Comparison of ENCODE assay signal across 13 mouse cellular contexts in genomic region chr4:126132636-126133264, GRCm38 (mm10). TPM values are rescaled to one million over a fixed set of nuclear protein-coding genes. Genes with fewer than 3 reads are reported as not detected.
DNase-seq lines count a peak whose midpoint lies in the region; ATAC-seq and TF ChIP-seq lines count a peak whose summit lies in the region.
"Had no signal": no experiment of that assay in that cellular context is flagged by ENCODE, and none has a peak within 500 bp of the region (broad histone marks: within the 10 kb centered on the region; RNA-seq: fewer than 3 reads in every experiment).

No protein-coding gene starts in this region.

- WGBS in forebrain, embryonic 10.5 days = 79% methylated on average over 6 of the region's 6 CpGs
- 79% methylated on average over 6 of the region's 6 CpGs for WGBS in forebrain, embryonic 16.5 days
- WGBS in liver, adult 2 months = 88% methylated on average over 6 of the region's 6 CpGs
- 85% methylated on average over 6 of the region's 6 CpGs for WGBS in liver, embryonic 11.5 days
- WGBS in limb, embryonic 10.5 days = 78% methylated on average over 6 of the region's 6 CpGs
- 38% methylated on average over 6 of the region's 6 CpGs for WGBS in olfactory bulb, adult 2 months

- H3K27me3 ChIP-seq in forebrain, embryonic 10.5 days (ENCODE audit: poor library complexity, severe bottlenecking) = no peaks in the 10 kb centered on the region
- no peaks in the 10 kb centered on the region for H3K27me3 ChIP-seq in forebrain, embryonic 16.5 days (replicated peaks; ENCODE audit: control insufficient read depth, insufficient read depth, low read length)
- H3K27me3 ChIP-seq in liver, adult 2 months (ENCODE audit: control insufficient read depth, insufficient read depth, low read length) = no peaks in the 10 kb centered on the region
- H3K27me3 ChIP-seq in liver, embryonic 11.5 days (replicated peaks; ENCODE audit: control insufficient read depth, insufficient read depth, low read length) = no peaks in the 10 kb centered on the region
- H3K27me3 ChIP-seq in limb, embryonic 10.5 days (ENCODE audit: low read depth, poor library complexity, severe bottlenecking) = no peaks in the 10 kb centered on the region

- peak overlapping the region; percentile 25 for H3K27ac ChIP-seq in forebrain, embryonic 10.5 days
- H3K27ac ChIP-seq in forebrain, embryonic 16.5 days (ENCODE audit: low read length) = no peak overlapping the region
- peak overlapping the region; percentile 78 for H3K27ac ChIP-seq in liver, adult 2 months (replicated peaks; ENCODE audit: insufficient read depth, low read depth, low read length)
- no peak overlapping the region for H3K27ac ChIP-seq in liver, embryonic 11.5 days (ENCODE audit: low read depth, low read length)
- H3K27ac ChIP-seq in limb, embryonic 10.5 days = peak overlapping the region; percentile 70; the same call in 1 of the 2 replicates
- peak overlapping the region; percentile 70 for H3K27ac ChIP-seq in olfactory bulb, adult 2 months (ENCODE audit: insufficient read depth, low read depth, low read length)
- no peak overlapping the region; the same call in 1 of the 2 replicates for H3K27ac ChIP-seq in left cerebral cortex, adult 2 months

- no peaks in the 10 kb centered on the region for H3K79me2 ChIP-seq in liver, adult 2 months (ENCODE audit: control insufficient read depth, insufficient read depth, low read length)

- H3K4me2 ChIP-seq in forebrain, embryonic 16.5 days (ENCODE audit: low read length) = no peak overlapping the region
- no peak overlapping the region for H3K4me2 ChIP-seq in liver, embryonic 11.5 days
- H3K4me2 ChIP-seq: midbrain, embryonic 11.5 days had no signal

- ATAC-seq in forebrain, embryonic 16.5 days = no peak
- ATAC-seq in liver, embryonic 11.5 days (replicated peaks; ENCODE audit: low FRiP score) = no peak

- TF ChIP-seq CTCF in liver, adult 2 months (IDR thresholded peaks at IDR 0.05; ENCODE audit: low read depth, low read length) = no peak
- no peak for TF ChIP-seq CTCF in olfactory bulb, adult 2 months (IDR thresholded peaks at IDR 0.05; ENCODE audit: insufficient read depth, low read depth, low read length)
- no peak for TF ChIP-seq CTCF in left cerebral cortex, adult 2 months (IDR thresholded peaks at IDR 0.05)

- TF ChIP-seq POLR2A in liver, adult 2 months (IDR thresholded peaks at IDR 0.05; ENCODE audit: extremely low read depth, insufficient read depth, low read length) = no peak
- TF ChIP-seq POLR2A in olfactory bulb, adult 2 months (IDR thresholded peaks at IDR 0.05; ENCODE audit: insufficient read depth, low read depth, low read length) = no peak

- intact Hi-C loops in left cerebral cortex, adult 2 months (cut with DNase I) = no loop called here

- H3K9ac ChIP-seq in forebrain, embryonic 16.5 days (replicated peaks; ENCODE audit: low read depth, low read length) = no peak overlapping the region
- H3K9ac ChIP-seq in liver, adult 2 months (ENCODE audit: low read depth, low read length) = no peak overlapping the region
- no peak overlapping the region for H3K9ac ChIP-seq in liver, embryonic 11.5 days (ENCODE audit: low read depth, low read length)

- DNase-seq in forebrain, embryonic 10.5 days (ENCODE audit: extremely low spot score, low spot score) = no peak
- DNase-seq in liver, adult 2 months (ENCODE audit: extremely low read depth, low read depth, low spot score) = no peak
- DNase-seq in liver, embryonic 11.5 days (ENCODE audit: low spot score) = no peak
- DNase-seq in limb, embryonic 10.5 days (ENCODE audit: low spot score) = no peak
- no peak for DNase-seq in left cerebral cortex, adult 2 months (ENCODE audit: extremely low spot score in 1 of 2, low spot score in 2 of 2)
- DNase-seq in layer of hippocampus, adult 9-11 months = no peak
- DNase-seq: cerebellum, adult 11 months; kidney, postnatal 36 days; retina, postnatal 1 day; thymus, postnatal 25 days had no signal

- H3K9me3 ChIP-seq in forebrain, embryonic 10.5 days = no peaks in the 10 kb centered on the region
- no peaks in the 10 kb centered on the region for H3K9me3 ChIP-seq in forebrain, embryonic 16.5 days (ENCODE audit: control insufficient read depth, low read length)
- H3K9me3 ChIP-seq in liver, embryonic 11.5 days (ENCODE audit: control insufficient read depth, low read length) = no peaks in the 10 kb centered on the region
- H3K9me3 ChIP-seq in limb, embryonic 10.5 days (replicated peaks) = no peaks in the 10 kb centered on the region

- H3K4me3 ChIP-seq in forebrain, embryonic 10.5 days = no peak overlapping the region
- H3K4me3 ChIP-seq in forebrain, embryonic 16.5 days (replicated peaks; ENCODE audit: low read length) = no peak overlapping the region
- no peak overlapping the region for H3K4me3 ChIP-seq in liver, adult 2 months (ENCODE audit: insufficient read depth, low read depth, low read length)
- H3K4me3 ChIP-seq in liver, embryonic 11.5 days (ENCODE audit: low read depth, low read length) = no peak overlapping the region
- H3K4me3 ChIP-seq in limb, embryonic 10.5 days = no peak overlapping the region
- H3K4me3 ChIP-seq in olfactory bulb, adult 2 months (ENCODE audit: insufficient read depth, low read depth, low read length) = no peak overlapping the region
- no peak overlapping the region for H3K4me3 ChIP-seq in left cerebral cortex, adult 2 months

- peaks cover 88% of the 10 kb centered on the region for H3K36me3 ChIP-seq in forebrain, embryonic 10.5 days (replicated peaks)
- H3K36me3 ChIP-seq in forebrain, embryonic 16.5 days (ENCODE audit: control insufficient read depth, insufficient read depth) = peaks cover 9% of the 10 kb centered on the region
- peaks cover 44% of the 10 kb centered on the region for H3K36me3 ChIP-seq in liver, adult 2 months (ENCODE audit: control insufficient read depth, insufficient read depth, low read length)
- peaks cover 6% of the 10 kb centered on the region for H3K36me3 ChIP-seq in liver, embryonic 11.5 days (ENCODE audit: control insufficient read depth, insufficient read depth, low read length)
- H3K36me3 ChIP-seq in limb, embryonic 10.5 days = peaks cover 81% of the 10 kb centered on the region

- peaks cover 36% of the 10 kb centered on the region for H3K4me1 ChIP-seq in forebrain, embryonic 10.5 days
- H3K4me1 ChIP-seq in forebrain, embryonic 16.5 days (replicated peaks; ENCODE audit: control insufficient read depth, insufficient read depth, low read length) = peaks cover 7% of the 10 kb centered on the region; the same call in 1 of the 2 replicates
- peaks cover 4% of the 10 kb centered on the region; the same call in 1 of the 2 replicates for H3K4me1 ChIP-seq in liver, adult 2 months (ENCODE audit: control insufficient read depth, insufficient read depth, low read length)
- peaks cover 5% of the 10 kb centered on the region; the same call in 1 of the 2 replicates for H3K4me1 ChIP-seq in liver, embryonic 11.5 days (replicated peaks; ENCODE audit: control insufficient read depth, insufficient read depth, low read length)
- peaks cover 42% of the 10 kb centered on the region for H3K4me1 ChIP-seq in limb, embryonic 10.5 days
- H3K4me1 ChIP-seq in olfactory bulb, adult 2 months (ENCODE audit: control insufficient read depth, insufficient read depth, low read length) = peaks cover 62% of the 10 kb centered on the region

RNA-seq across cellular contexts. Expression of gene Eva1b, which starts 14.8 kb away (rescaled TPM):
- polyA plus RNA-seq in forebrain, embryonic 10.5 days (2016; fragmentation: Nextera tagmentation; extraction: Ambion mirVana) = 19.1 and 20.7 TPM in 2 replicates
- polyA plus RNA-seq in forebrain, embryonic 16.5 days (2015; fragmentation: Nextera tagmentation; extraction: Ambion mirVana) = 10.1 and 10.2 TPM in 2 replicates
- total RNA-seq in liver, adult 2 months (2014; rRNA removed) = 8.0 and 9.5 TPM in 2 replicates
- polyA plus RNA-seq in liver, adult 2 months (2012; rRNA removed) = 15.8 and 18.1 TPM in 2 replicates
- 25.3 and 28.1 TPM in 2 replicates for polyA plus RNA-seq in liver, embryonic 11.5 days (2014; fragmentation: Nextera tagmentation; extraction: Ambion mirVana)
- 72.7 and 82.2 TPM in 2 replicates for polyA plus RNA-seq in limb, embryonic 10.5 days (2016; fragmentation: Nextera tagmentation; extraction: Ambion mirVana)
- not detected in 2 replicates for polyA plus RNA-seq in olfactory bulb, adult 2 months (2012; ENCODE audit: insufficient read depth, insufficient read length, low replicate concordance, missing spikeins)
- 1 to 10 TPM; 3.1 to 3.8 TPM for total RNA-seq in left cerebral cortex, adult 2 months (2021)

RNA-seq across cellular contexts. Expression of gene Stk40, which starts 29.0 kb away (rescaled TPM):
- polyA plus RNA-seq in forebrain, embryonic 10.5 days (2016; fragmentation: Nextera tagmentation; extraction: Ambion mirVana) = 43.7 and 45.5 TPM in 2 replicates
- polyA plus RNA-seq in forebrain, embryonic 16.5 days (2015; fragmentation: Nextera tagmentation; extraction: Ambion mirVana) = 33.5 and 34.7 TPM in 2 replicates
- 6.5 and 10.8 TPM in 2 replicates for total RNA-seq in liver, adult 2 months (2014; rRNA removed)
- 22.5 and 22.9 TPM in 2 replicates for polyA plus RNA-seq in liver, adult 2 months (2012; rRNA removed)
- polyA plus RNA-seq in liver, embryonic 11.5 days (2014; fragmentation: Nextera tagmentation; extraction: Ambion mirVana) = 24.4 and 26.7 TPM in 2 replicates
- 48.2 and 52.1 TPM in 2 replicates for polyA plus RNA-seq in limb, embryonic 10.5 days (2016; fragmentation: Nextera tagmentation; extraction: Ambion mirVana)
- not detected in 2 replicates for polyA plus RNA-seq in olfactory bulb, adult 2 months (2012; ENCODE audit: insufficient read depth, insufficient read length, low replicate concordance, missing spikeins)
- total RNA-seq in left cerebral cortex, adult 2 months (2021) = 10 to 100 TPM; 39.8 to 56.4 TPM

RNA-seq across cellular contexts. Expression of gene Sh3d21, which starts 30.5 kb away (rescaled TPM):
- 1.5 and 1.6 TPM in 2 replicates for polyA plus RNA-seq in forebrain, embryonic 10.5 days (2016; fragmentation: Nextera tagmentation; extraction: Ambion mirVana)
- 0.87 and 1.2 TPM in 2 replicates for polyA plus RNA-seq in forebrain, embryonic 16.5 days (2015; fragmentation: Nextera tagmentation; extraction: Ambion mirVana)
- total RNA-seq in liver, adult 2 months (2014; rRNA removed) = 0.54 and 0.65 TPM in 2 replicates
- polyA plus RNA-seq in liver, adult 2 months (2012; rRNA removed) = 0.26 and 0.55 TPM in 2 replicates
- 2.3 TPM in 2 replicates for polyA plus RNA-seq in liver, embryonic 11.5 days (2014; fragmentation: Nextera tagmentation; extraction: Ambion mirVana)
- polyA plus RNA-seq in limb, embryonic 10.5 days (2016; fragmentation: Nextera tagmentation; extraction: Ambion mirVana) = 2.9 and 4.7 TPM in 2 replicates
- polyA plus RNA-seq in olfactory bulb, adult 2 months (2012; ENCODE audit: insufficient read depth, insufficient read length, low replicate concordance, missing spikeins) = not detected in 2 replicates
- 1 to 10 TPM in 1 of 2 experiments, under 1 TPM in 1; 0.86 to 1.1 TPM for total RNA-seq in left cerebral cortex, adult 2 months (2021)

RNA-seq across cellular contexts. Expression of gene Lsm10, which starts 36.3 kb away (rescaled TPM):
- polyA plus RNA-seq in forebrain, embryonic 10.5 days (2016; fragmentation: Nextera tagmentation; extraction: Ambion mirVana) = 53.7 and 55.1 TPM in 2 replicates
- polyA plus RNA-seq in forebrain, embryonic 16.5 days (2015; fragmentation: Nextera tagmentation; extraction: Ambion mirVana) = 60.2 and 60.6 TPM in 2 replicates
- 20.0 and 30.0 TPM in 2 replicates for total RNA-seq in liver, adult 2 months (2014; rRNA removed)
- polyA plus RNA-seq in liver, adult 2 months (2012; rRNA removed) = 28.4 TPM in 2 replicates
- polyA plus RNA-seq in liver, embryonic 11.5 days (2014; fragmentation: Nextera tagmentation; extraction: Ambion mirVana) = 46.6 and 53.3 TPM in 2 replicates
- 41.3 and 48.0 TPM in 2 replicates for polyA plus RNA-seq in limb, embryonic 10.5 days (2016; fragmentation: Nextera tagmentation; extraction: Ambion mirVana)
- not detected in 2 replicates for polyA plus RNA-seq in olfactory bulb, adult 2 months (2012; ENCODE audit: insufficient read depth, insufficient read length, low replicate concordance, missing spikeins)
- total RNA-seq in left cerebral cortex, adult 2 months (2021) = 10 to 100 TPM; 11.3 to 14.4 TPM

Comparison
In these comparisons a context has a peak if more than half of its experiments do, and no peak if none do; other contexts are left out.
1. H3K27ac ChIP-seq: peak in forebrain, embryonic 10.5 days (single experiment), liver, adult 2 months (single experiment), limb, embryonic 10.5 days (single experiment) and olfactory bulb, adult 2 months (single experiment); none in forebrain, embryonic 16.5 days (single experiment), liver, embryonic 11.5 days (single experiment) and left cerebral cortex, adult 2 months (single experiment).
2. RNA of gene Eva1b, which starts 14.8 kb away (polyA plus RNA-seq): 72.7 to 82.2 TPM in limb, embryonic 10.5 days, 25.3 to 28.1 TPM in liver, embryonic 11.5 days, 19.1 to 20.7 TPM in forebrain, embryonic 10.5 days, 15.8 to 18.1 TPM in liver, adult 2 months and 10.1 to 10.2 TPM in forebrain, embryonic 16.5 days; not detected in olfactory bulb, adult 2 months; every median in the first group is over 10 times any median in the second.
3. RNA of gene Stk40, which starts 29.0 kb away (polyA plus RNA-seq): 48.2 to 52.1 TPM in limb, embryonic 10.5 days, 43.7 to 45.5 TPM in forebrain, embryonic 10.5 days, 33.5 to 34.7 TPM in forebrain, embryonic 16.5 days, 24.4 to 26.7 TPM in liver, embryonic 11.5 days and 22.5 to 22.9 TPM in liver, adult 2 months; not detected in olfactory bulb, adult 2 months; every median in the first group is over 10 times any median in the second.